Mouse (Mus musculus) megakaryocyte, embryonic 14.5 days (primary cell): ENCODE results near the gene Golph3l.

Source experiments
- FLI1 ChIP-seq: IDR thresholded peaks from 2 replicates; pipeline ENCODE4 v1.6.1; 2012; ENCODE audit warnings: low read length, inconsistent platforms, mixed read lengths
- GATA1 ChIP-seq: IDR thresholded peaks from 3 replicates; pipeline ENCODE4 v1.6.1; 2012; ENCODE audit warnings: mixed read lengths, low read length, inconsistent platforms, borderline replicate concordance

- no peak for TF ChIP-seq GATA1
- no peak for TF ChIP-seq FLI1
Observed at GRCm38 (mm10) chr3:95630856-95631255, 42.1 kb downstream of the Golph3l start.
